Mouse (Mus musculus): Measurements from ENCODE around the gene Olfr1080. TPM values are rescaled to one million over a fixed set of nuclear protein-coding genes. Genes with fewer than 3 reads are reported as not detected.
"Not testable (repeated sequence)": the region's sequence is repeated elsewhere in the genome, so short reads cannot be mapped to it uniquely, and the experiment has no call there.

Gene Olfr1080
- not detected for total RNA-seq (2022)

DNA sequence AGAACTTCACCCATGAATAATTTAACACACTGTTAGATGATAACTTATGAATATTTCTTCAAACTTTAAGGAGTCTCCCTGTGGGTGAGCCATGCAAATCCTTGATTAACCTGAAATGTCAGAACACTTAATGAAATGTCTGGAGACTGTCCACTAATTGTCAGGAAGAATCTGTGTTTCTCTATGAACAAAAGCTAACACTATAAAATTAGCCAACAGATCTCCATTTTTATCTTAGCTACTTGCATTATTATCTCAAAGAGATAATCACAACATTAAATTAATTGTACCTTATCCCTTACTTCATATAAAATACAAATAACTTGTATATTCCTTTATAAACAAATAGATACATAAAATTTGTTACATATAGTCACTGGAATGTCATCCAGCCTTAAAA, at the start of gene Olfr1080:
Olfr1080 (minus strand) TSS at position 101 of the 400 bp plus-strand sequence.
- DNase-seq (ENCODE audit: low spot score) = not testable (repeated sequence)

- DNase-seq (ENCODE audit: low spot score) = not testable (repeated sequence)
Measured at GRCm38 (mm10) chr2:86598866-86599265, 40.8 kb upstream of the Olfr1080 start, which contains the start of gene Olfr1082. Gene Olfr1082 (minus strand): TSS chr2:86598966.

- DNase-seq (ENCODE audit: low spot score) = no peak
Measured at GRCm38 (mm10) chr2:86542380-86542779, 15.7 kb downstream of the Olfr1080 start, which contains the start of gene Olfr1079. Gene Olfr1079 (minus strand): TSS chr2:86542480.

GRCm38 (mm10) chr2:86530991-86531390, 27.0 kb downstream of the Olfr1080 start:
- DNase-seq (ENCODE audit: low spot score) = no peak

DNA sequence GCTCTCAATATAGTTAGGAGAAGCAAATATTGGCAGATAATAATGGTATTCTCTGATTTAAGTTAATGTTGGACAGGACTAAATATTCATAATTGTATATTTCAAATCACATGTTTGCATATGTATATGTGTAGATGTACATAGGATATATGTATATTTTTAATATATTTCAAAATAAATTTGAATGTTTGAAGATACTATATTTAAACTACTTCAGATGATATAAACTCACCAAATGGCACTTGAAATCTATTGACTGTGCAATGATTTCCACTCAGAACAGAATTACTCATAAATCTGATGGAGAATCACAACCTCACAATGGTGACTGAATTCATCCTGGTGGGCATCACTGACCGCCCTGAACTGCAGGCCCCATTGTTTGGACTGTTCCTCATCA, 49.9 kb downstream of the Olfr1080 start, which contains the start of gene Olfr1076:
Olfr1076 (plus strand) TSS at position 301 of the 400 bp plus-strand sequence.
- DNase-seq (ENCODE audit: low spot score) = no peak

Other genes with a start within 250 kb of the Olfr1080 start
- not detected for gene Olfr1053, start 243.0 kb downstream of the Olfr1080 start, total RNA-seq (2022)
- gene Olfr1054, start 222.8 kb downstream of the Olfr1080 start, total RNA-seq (2022) = not detected
- not detected for gene Olfr1055, start 208.0 kb downstream of the Olfr1080 start, total RNA-seq (2022)
- not detected for gene Olfr1056, start 195.8 kb downstream of the Olfr1080 start, total RNA-seq (2022)
- gene Olfr1057, start 179.8 kb downstream of the Olfr1080 start, total RNA-seq (2022) = not detected
- gene Olfr1058, start 169.7 kb downstream of the Olfr1080 start, total RNA-seq (2022) = not detected
- gene Olfr1061, start 144.2 kb downstream of the Olfr1080 start, total RNA-seq (2022) = not detected
- gene Olfr1062, start 131.5 kb downstream of the Olfr1080 start, total RNA-seq (2022) = not detected
- not detected for gene Olfr1065, start 107.6 kb downstream of the Olfr1080 start, total RNA-seq (2022)
- gene Olfr1066, start 102.0 kb downstream of the Olfr1080 start, total RNA-seq (2022) = not detected
- not detected for gene Olfr228, start 70.8 kb downstream of the Olfr1080 start, total RNA-seq (2022)
- not detected for gene Olfr1076, start 49.8 kb downstream of the Olfr1080 start, total RNA-seq (2022)
- not detected for gene Olfr1079, start 15.8 kb downstream of the Olfr1080 start, total RNA-seq (2022)
- not detected for gene Olfr1082, start 40.7 kb upstream of the Olfr1080 start, total RNA-seq (2022)
- not detected for gene Olfr1084, start 81.5 kb upstream of the Olfr1080 start, total RNA-seq (2022)
- gene Olfr1085, start 103.8 kb upstream of the Olfr1080 start, total RNA-seq (2022) = not detected
- not detected for gene Olfr1086, start 121.9 kb upstream of the Olfr1080 start, total RNA-seq (2022)
- gene Olfr1087, start 140.2 kb upstream of the Olfr1080 start, total RNA-seq (2022) = not detected
- not detected for gene Olfr1089, start 175.5 kb upstream of the Olfr1080 start, total RNA-seq (2022)
- not detected for gene Olfr1090, start 200.8 kb upstream of the Olfr1080 start, total RNA-seq (2022)
- not detected for gene Olfr1093, start 224.2 kb upstream of the Olfr1080 start, total RNA-seq (2022)

Measured in heart, adult 8-10 months (tissue).